Mouse (Mus musculus) c-Kit-positive CD71-positive TER-119-positive erythroid progenitor cells, embryonic 14.5 days (primary cell): ENCODE measurements around the gene Anapc4.

Experiments used
- DNase-seq: peaks from one replicate; pipeline ENCODE4 v3.0.0-alpha.2; 2013; ENCODE audit warnings: low spot score

Gene Anapc4

DNA sequence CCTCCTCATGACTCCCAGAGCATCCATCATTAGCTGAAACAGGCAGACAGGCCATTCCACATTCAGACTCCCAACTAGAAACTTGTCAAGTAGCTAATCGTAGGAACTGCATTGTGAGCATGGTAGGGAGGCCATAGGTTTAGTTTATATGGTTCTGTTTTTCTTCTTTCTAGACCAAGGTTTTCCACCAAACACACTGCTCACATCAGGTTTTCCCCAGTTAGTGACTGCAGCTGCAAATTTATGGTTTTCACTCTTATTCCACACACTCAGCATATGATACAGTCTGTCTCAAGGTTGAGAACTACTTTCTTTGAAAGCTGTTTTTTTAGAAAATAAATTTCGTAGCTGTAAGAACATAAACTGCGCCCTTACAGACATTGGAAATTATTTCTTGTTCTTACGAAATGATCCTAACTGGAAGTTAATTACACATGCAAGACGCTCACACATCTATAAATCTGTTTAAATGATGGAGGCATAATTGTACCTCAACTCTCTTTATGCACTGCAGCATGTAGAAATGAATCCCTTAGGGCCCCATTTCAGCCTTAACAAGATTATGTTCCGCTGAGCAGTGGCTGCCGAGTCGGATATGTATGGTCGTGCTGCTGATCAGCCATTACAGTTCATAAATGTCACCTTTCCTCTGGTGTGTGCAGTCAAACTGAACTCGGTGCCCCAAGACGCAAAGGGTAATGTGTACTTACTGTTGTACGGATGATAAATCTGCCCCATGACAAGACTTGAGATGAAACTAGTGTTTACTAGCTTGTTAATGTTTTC lies 35.3 kb downstream of the Anapc4 start:
- DNase-seq: no peak

GRCm38 (mm10) chr5:52871461-52871860 lies 37.6 kb downstream of the Anapc4 start:
- DNase-seq: no peak

DNA sequence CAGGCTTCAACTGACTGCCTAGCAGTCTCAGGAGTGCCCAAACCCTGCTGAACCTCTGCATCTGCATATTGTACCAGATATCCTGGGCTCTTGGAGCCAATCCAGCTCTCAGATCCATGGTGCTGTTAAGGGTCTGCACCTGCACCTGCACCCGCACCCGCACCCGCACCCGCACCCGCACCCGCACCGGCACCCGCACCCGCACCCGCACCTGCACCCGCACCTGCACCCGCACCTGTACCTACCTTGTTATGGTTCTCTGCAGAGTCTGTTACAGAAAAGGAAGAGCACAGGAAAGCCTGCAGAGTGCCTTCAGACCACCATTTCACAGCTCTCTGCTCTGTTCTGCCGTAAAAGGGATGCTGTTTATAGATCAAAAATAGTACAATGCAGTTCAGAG lies 38.2 kb downstream of the Anapc4 start:
- DNase-seq: no peak

DNA sequence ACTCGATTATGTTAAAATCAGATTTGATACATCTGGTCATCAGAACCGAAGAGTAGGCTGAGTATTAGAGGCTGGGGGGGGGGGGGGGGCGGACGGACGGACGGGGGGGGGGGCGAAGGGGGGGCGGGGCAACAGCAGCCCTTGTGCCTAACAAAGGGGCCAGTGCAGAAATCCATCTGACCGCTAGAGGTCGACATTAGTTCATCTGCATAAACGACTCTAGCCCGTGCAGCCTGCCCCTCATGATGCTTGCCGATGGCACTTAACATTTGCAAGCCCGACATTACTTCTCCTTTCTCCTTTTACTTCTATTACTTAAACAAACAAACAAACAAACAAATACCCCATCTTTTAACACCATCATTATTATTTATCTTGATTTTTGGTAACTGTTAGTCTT lies 45.0 kb downstream of the Anapc4 start:
- DNase-seq: peak; percentile 16

- no peak for DNase-seq
These were observed 46.1 kb downstream of the Anapc4 start for GRCm38 (mm10) chr5:52879926-52880325.

DNA sequence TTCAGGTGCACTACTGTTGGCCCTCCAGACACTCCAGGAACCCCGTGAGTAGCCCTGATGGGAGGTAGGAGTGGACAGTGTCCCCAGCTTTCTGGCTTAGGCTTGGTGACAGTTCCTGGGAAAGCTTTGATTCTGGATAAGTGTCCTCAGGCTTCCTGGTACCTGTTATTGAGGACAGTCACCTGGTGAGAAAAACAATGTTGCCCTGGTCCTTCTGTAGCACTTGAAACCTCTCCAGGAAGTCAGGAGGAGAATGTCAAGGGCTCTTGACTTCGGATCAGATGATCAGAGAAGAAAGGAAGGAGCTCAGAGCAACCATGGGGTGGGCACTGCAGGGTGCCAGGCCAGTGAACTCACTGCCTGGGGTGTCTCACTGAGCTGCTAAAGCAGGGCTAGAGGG lies 48.6 kb downstream of the Anapc4 start:
- DNase-seq: no peak

GRCm38 (mm10) chr5:52887085-52887484 lies 53.3 kb downstream of the Anapc4 start:
- DNase-seq: peak; percentile 45

GRCm38 (mm10) chr5:52889919-52890318 lies 56.1 kb downstream of the Anapc4 start:
- DNase-seq: no peak

- DNase-seq: no peak
These were observed 58.4 kb downstream of the Anapc4 start for GRCm38 (mm10) chr5:52891949-52892835.

GRCm38 (mm10) chr5:52893938-52894337 lies 60.1 kb downstream of the Anapc4 start:
- DNase-seq: no peak

GRCm38 (mm10) chr5:52904246-52904645 lies 70.4 kb downstream of the Anapc4 start:
- no peak for DNase-seq

DNA sequence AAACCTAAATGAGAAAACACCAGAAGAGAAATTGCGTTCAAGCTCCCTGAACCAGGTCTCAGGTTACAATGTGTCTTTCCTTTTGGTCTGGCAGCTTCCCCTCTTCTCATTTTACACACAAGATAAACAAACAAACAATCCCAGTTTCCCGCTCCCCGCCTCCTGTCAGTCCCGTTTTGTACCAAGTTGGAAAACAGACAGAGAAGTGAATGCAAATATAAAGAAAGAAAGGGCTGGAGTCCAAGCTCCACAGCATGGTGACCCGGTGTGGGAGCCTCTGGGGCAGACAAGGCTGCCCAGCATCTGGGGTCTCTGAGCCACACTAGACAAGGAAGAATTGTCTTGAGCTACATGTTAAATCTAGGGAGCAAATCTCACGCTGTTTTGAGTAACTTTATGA lies 70.9 kb downstream of the Anapc4 start:
- DNase-seq: no peak

- no peak for DNase-seq
These were observed 74.4 kb downstream of the Anapc4 start for GRCm38 (mm10) chr5:52908246-52908645.

DNA sequence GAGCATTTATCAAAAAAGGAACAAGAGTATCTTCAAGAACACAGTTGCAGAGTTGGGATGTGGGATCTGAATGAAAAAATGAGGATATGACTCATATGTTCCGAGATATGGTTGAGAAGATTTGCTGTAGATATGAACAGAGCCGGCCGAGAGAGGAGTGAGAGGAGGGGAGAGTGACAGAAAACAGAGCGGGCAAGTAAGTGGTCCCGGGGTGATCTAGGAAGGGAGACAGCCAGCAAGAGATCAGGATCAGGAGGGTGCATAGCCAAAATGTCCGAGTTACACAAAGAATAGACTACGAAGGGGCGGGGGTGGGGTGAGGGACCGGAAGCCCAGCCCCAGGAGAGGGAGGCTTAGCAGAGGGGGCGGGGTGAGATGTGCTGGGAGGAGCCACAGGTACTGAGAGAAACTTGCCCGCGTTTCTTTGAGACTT lies 76.4 kb downstream of the Anapc4 start:
- no peak for DNase-seq

DNA sequence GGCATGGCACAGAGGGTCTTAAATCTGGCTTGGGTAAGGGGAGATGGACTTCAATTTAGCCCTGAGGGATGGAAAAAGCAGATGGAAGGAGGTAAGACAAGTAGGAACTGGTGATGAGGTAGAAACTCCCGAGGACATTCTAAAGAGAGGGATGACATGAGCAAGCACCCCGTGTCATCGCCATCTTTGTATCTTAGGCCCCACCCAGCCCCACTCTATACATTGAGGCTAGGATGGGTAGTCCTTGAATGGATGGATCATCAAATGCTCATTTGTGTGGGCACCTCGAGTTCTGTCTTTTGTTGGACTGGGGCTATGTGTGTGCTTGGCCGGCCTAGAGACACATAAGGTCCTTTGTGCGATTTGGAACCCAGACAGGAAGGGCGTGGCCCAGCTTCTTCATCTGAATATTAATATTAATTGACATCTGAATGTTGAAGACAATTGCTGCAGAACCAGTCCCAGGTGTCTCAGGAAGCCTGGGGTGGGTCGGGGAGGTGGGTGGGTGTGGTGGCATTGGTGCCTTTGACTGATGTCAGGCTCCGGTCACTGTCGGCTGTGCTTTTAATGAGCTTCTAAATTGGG lies 77.6 kb downstream of the Anapc4 start:
- DNase-seq: no peak

DNA sequence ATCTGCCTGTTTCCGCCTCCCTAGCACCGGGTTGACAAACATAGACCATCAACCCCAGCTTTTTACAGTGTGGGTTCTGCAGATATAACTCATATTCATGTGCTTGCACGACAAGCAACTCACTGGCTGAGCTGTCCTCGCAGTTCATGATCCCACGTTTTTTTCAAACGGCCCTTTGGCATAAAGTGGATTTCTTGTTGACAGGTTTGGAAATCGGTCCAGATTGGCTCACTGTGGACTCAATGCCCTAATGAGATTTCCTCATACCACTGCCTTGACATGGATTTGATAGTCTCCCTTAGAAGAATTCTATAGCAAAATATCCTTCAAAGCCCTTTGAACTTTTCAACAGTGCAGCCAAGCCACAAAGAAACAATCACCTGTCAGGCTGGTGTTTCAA lies 79.9 kb downstream of the Anapc4 start:
- DNase-seq: no peak

- no peak for DNase-seq
These were observed 82.4 kb downstream of the Anapc4 start for GRCm38 (mm10) chr5:52916186-52916585.
